Comparison of ENCODE assay signal across 7 mouse cellular contexts in the genomic region with DNA sequence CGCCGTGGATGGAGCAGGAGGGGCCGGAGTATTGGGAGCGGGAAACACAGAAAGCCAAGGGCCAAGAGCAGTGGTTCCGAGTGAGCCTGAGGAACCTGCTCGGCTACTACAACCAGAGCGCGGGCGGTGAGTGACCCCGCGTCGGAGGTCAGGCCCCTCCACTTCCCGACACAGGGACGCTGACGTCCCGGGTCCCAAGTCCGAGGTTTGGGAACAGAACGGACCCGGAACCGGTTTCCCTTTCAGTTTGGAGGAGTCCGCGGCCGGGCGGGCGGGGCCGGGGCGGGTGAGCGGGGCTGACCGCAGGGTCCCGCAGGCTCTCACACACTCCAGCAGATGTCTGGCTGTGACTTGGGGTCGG. TPM values are rescaled to one million over a fixed set of nuclear protein-coding genes. Genes with fewer than 3 reads are reported as not detected.
DNase-seq lines count a peak whose midpoint lies in the region; ATAC-seq and TF ChIP-seq lines count a peak whose summit lies in the region.

No protein-coding gene starts in this region.

- H3K27me3 ChIP-seq in thymus, adult 2 months (ENCODE audit: control insufficient read depth, insufficient read depth, low read length): no peaks in the 10 kb centered on the region
- peaks cover 69% of the 10 kb centered on the region for H3K27me3 ChIP-seq in heart, embryonic 12.5 days (replicated peaks)
- H3K27me3 ChIP-seq in limb, embryonic 14.5 days (ENCODE audit: control insufficient read depth, insufficient read depth, low read length): peaks cover 26% of the 10 kb centered on the region
- H3K27me3 ChIP-seq in neural tube, embryonic 14.5 days (ENCODE audit: control insufficient read depth, insufficient read depth, low read length): no peaks in the 10 kb centered on the region

- peak overlapping the region; percentile 71 for H3K9ac ChIP-seq in heart, embryonic 12.5 days
- H3K9ac ChIP-seq in limb, embryonic 14.5 days (ENCODE audit: low read depth, low read length, severe bottlenecking): peak overlapping the region; percentile 55
- H3K9ac ChIP-seq in neural tube, embryonic 14.5 days (replicated peaks; ENCODE audit: low read depth, low read length): peak overlapping the region; percentile 71

- H3K4me1 ChIP-seq in thymus, adult 2 months (replicated peaks; ENCODE audit: control insufficient read depth, insufficient read depth, low read length): peaks cover 15% of the 10 kb centered on the region
- H3K4me1 ChIP-seq in heart, embryonic 12.5 days (replicated peaks): peaks cover 4% of the 10 kb centered on the region; the same call in 1 of the 2 replicates
- H3K4me1 ChIP-seq in limb, embryonic 14.5 days (ENCODE audit: control insufficient read depth, insufficient read depth, low read length): no peaks in the 10 kb centered on the region
- H3K4me1 ChIP-seq in neural tube, embryonic 14.5 days (ENCODE audit: control insufficient read depth, insufficient read depth, low read length): no peaks in the 10 kb centered on the region

- peak overlapping the region; percentile 66 for H3K4me3 ChIP-seq in thymus, adult 2 months (ENCODE audit: control insufficient read depth, insufficient read depth, low read length)
- H3K4me3 ChIP-seq in heart, embryonic 12.5 days: peak overlapping the region; percentile 70
- H3K4me3 ChIP-seq in limb, embryonic 14.5 days (replicated peaks; ENCODE audit: low read length): peak overlapping the region; percentile 62
- H3K4me3 ChIP-seq in neural tube, embryonic 14.5 days (ENCODE audit: low read depth, low read length): peak overlapping the region; percentile 59

- 2% methylated on average over 31 of the region's 31 CpGs for WGBS in thymus, adult 2 months
- under 1% methylated on average over 31 of the region's 31 CpGs for WGBS in heart, embryonic 12.5 days
- 4% methylated on average over 17 of the region's 31 CpGs for WGBS in limb, embryonic 14.5 days
- 1% methylated on average over 30 of the region's 31 CpGs for WGBS in neural tube, embryonic 14.5 days

- no peaks in the 10 kb centered on the region for H3K9me3 ChIP-seq in heart, embryonic 12.5 days (replicated peaks)
- H3K9me3 ChIP-seq in limb, embryonic 14.5 days (ENCODE audit: control insufficient read depth, low read length): no peaks in the 10 kb centered on the region
- H3K9me3 ChIP-seq in neural tube, embryonic 14.5 days (ENCODE audit: control insufficient read depth, low read length): no peaks in the 10 kb centered on the region

- ATAC-seq in heart, embryonic 12.5 days (ENCODE audit: insufficient number of reproducible peaks, low FRiP score): 0 out of 2 replicates have a peak, but pooled peaks have one; percentile 8
- ATAC-seq in limb, embryonic 14.5 days (ENCODE audit: low FRiP score, low read depth): no peak
- no peak for ATAC-seq in neural tube, embryonic 14.5 days (ENCODE audit: low read depth)

- DNase-seq in thymus, adult 2 months: no peak
- no peak for DNase-seq in thymus, postnatal 14 days
- DNase-seq in limb, embryonic 14.5 days (ENCODE audit: low spot score): no peak
- no peak for DNase-seq in cerebellum, adult 9-10 months
- DNase-seq in thymus, postnatal 25 days: no peak

- TF ChIP-seq CTCF in thymus, adult 2 months (IDR thresholded peaks at IDR 0.05; ENCODE audit: borderline replicate concordance, control insufficient read depth, extremely low read depth, insufficient read depth, low read length, poor library complexity): no peak

- TF ChIP-seq POLR2A in thymus, adult 2 months (IDR thresholded peaks at IDR 0.05; ENCODE audit: control insufficient read depth, extremely low read depth, insufficient read depth, low read length, poor library complexity): no peak
- no peak for TF ChIP-seq POLR2A in limb, embryonic 14.5 days (IDR thresholded peaks at IDR 0.05; ENCODE audit: borderline replicate concordance, extremely low read depth, insufficient read depth, insufficient read length)

- peak overlapping the region; percentile 100 for H3K4me2 ChIP-seq in heart, embryonic 12.5 days
- H3K4me2 ChIP-seq in limb, embryonic 14.5 days (replicated peaks; ENCODE audit: low read depth, low read length, severe bottlenecking): peak overlapping the region; percentile 99
- H3K4me2 ChIP-seq in neural tube, embryonic 14.5 days (ENCODE audit: low read depth, low read length): peak overlapping the region; percentile 76

- no peak overlapping the region for H3K27ac ChIP-seq in thymus, adult 2 months (ENCODE audit: control insufficient read depth, insufficient read depth, low read length)
- no peak overlapping the region for H3K27ac ChIP-seq in heart, embryonic 12.5 days (ENCODE audit: poor library complexity, severe bottlenecking)
- no peak overlapping the region for H3K27ac ChIP-seq in limb, embryonic 14.5 days (replicated peaks; ENCODE audit: low read depth, low read length)
- no peak overlapping the region for H3K27ac ChIP-seq in neural tube, embryonic 14.5 days (ENCODE audit: low read depth, low read length)

- 0 out of 2 replicates have a peak, but pooled peaks cover 3% of the 10 kb centered on the region for H3K36me3 ChIP-seq in thymus, adult 2 months (ENCODE audit: control insufficient read depth, insufficient read depth, low read length)
- no peaks in the 10 kb centered on the region for H3K36me3 ChIP-seq in heart, embryonic 12.5 days
- no peaks in the 10 kb centered on the region for H3K36me3 ChIP-seq in limb, embryonic 14.5 days (ENCODE audit: control insufficient read depth, insufficient read depth, low read length)
- no peaks in the 10 kb centered on the region for H3K36me3 ChIP-seq in neural tube, embryonic 14.5 days (ENCODE audit: control insufficient read depth, insufficient read depth, low read length)

RNA-seq across cellular contexts. Expression of gene H2-D1, which starts 1.0 kb away (rescaled TPM):
- 873 and 1,061 TPM in 2 replicates for polyA plus RNA-seq in thymus, adult 2 months (2012; rRNA removed)
- 30.2 and 32.8 TPM in 2 replicates for polyA plus RNA-seq in heart, embryonic 12.5 days (2016; fragmentation: Nextera tagmentation; extraction: Ambion mirVana)
- polyA plus RNA-seq in limb, embryonic 14.5 days (2012; rRNA removed): 26.0 and 27.2 TPM in 2 replicates
- polyA plus RNA-seq in limb, embryonic 14.5 days (2014; fragmentation: Nextera tagmentation; extraction: Ambion mirVana): 49.3 and 53.9 TPM in 2 replicates
- polyA plus RNA-seq in neural tube, embryonic 14.5 days (2014; fragmentation: Nextera tagmentation; extraction: Ambion mirVana): 99.9 and 111 TPM in 2 replicates

RNA-seq across cellular contexts. Expression of gene Ddx39b, which starts 22.0 kb away (rescaled TPM):
- polyA plus RNA-seq in thymus, adult 2 months (2012; rRNA removed): 778 and 831 TPM in 2 replicates
- polyA plus RNA-seq in heart, embryonic 12.5 days (2016; fragmentation: Nextera tagmentation; extraction: Ambion mirVana): 282 and 285 TPM in 2 replicates
- 877 and 1,003 TPM in 2 replicates for polyA plus RNA-seq in limb, embryonic 14.5 days (2012; rRNA removed)
- 416 and 445 TPM in 2 replicates for polyA plus RNA-seq in limb, embryonic 14.5 days (2014; fragmentation: Nextera tagmentation; extraction: Ambion mirVana)
- polyA plus RNA-seq in neural tube, embryonic 14.5 days (2014; fragmentation: Nextera tagmentation; extraction: Ambion mirVana): 373 and 383 TPM in 2 replicates

RNA-seq across cellular contexts. Expression of gene Nfkbil1, which starts 27.9 kb away (rescaled TPM):
- polyA plus RNA-seq in thymus, adult 2 months (2012; rRNA removed): 34.2 and 41.3 TPM in 2 replicates
- 9.0 and 9.8 TPM in 2 replicates for polyA plus RNA-seq in heart, embryonic 12.5 days (2016; fragmentation: Nextera tagmentation; extraction: Ambion mirVana)
- polyA plus RNA-seq in limb, embryonic 14.5 days (2012; rRNA removed): 17.0 and 19.6 TPM in 2 replicates
- polyA plus RNA-seq in limb, embryonic 14.5 days (2014; fragmentation: Nextera tagmentation; extraction: Ambion mirVana): 4.9 and 5.9 TPM in 2 replicates
- polyA plus RNA-seq in neural tube, embryonic 14.5 days (2014; fragmentation: Nextera tagmentation; extraction: Ambion mirVana): 3.4 and 4.3 TPM in 2 replicates

RNA-seq across cellular contexts. Expression of gene Atp6v1g2, which starts 30.0 kb away (rescaled TPM):
- 7.9 TPM in 2 replicates for polyA plus RNA-seq in thymus, adult 2 months (2012; rRNA removed)
- polyA plus RNA-seq in heart, embryonic 12.5 days (2016; fragmentation: Nextera tagmentation; extraction: Ambion mirVana): 10.0 and 12.5 TPM in 2 replicates
- 11.2 and 12.0 TPM in 2 replicates for polyA plus RNA-seq in limb, embryonic 14.5 days (2012; rRNA removed)
- polyA plus RNA-seq in limb, embryonic 14.5 days (2014; fragmentation: Nextera tagmentation; extraction: Ambion mirVana): 3.6 and 4.9 TPM in 2 replicates
- polyA plus RNA-seq in neural tube, embryonic 14.5 days (2014; fragmentation: Nextera tagmentation; extraction: Ambion mirVana): 118 and 154 TPM in 2 replicates

RNA-seq across cellular contexts. Expression of gene Gm16181, which starts 42.9 kb away (rescaled TPM):
- polyA plus RNA-seq in thymus, adult 2 months (2012; rRNA removed): 0.29 TPM in 1 of 2 replicates, not detected in the other
- polyA plus RNA-seq in heart, embryonic 12.5 days (2016; fragmentation: Nextera tagmentation; extraction: Ambion mirVana): 0.55 TPM in 1 of 2 replicates, not detected in the other
- 0.26 TPM in 1 of 2 replicates, not detected in the other for polyA plus RNA-seq in limb, embryonic 14.5 days (2012; rRNA removed)
- not detected in 2 replicates for polyA plus RNA-seq in limb, embryonic 14.5 days (2014; fragmentation: Nextera tagmentation; extraction: Ambion mirVana)
- polyA plus RNA-seq in neural tube, embryonic 14.5 days (2014; fragmentation: Nextera tagmentation; extraction: Ambion mirVana): 0.44 TPM in 1 of 2 replicates, not detected in the other
